Mouse (Mus musculus): ENCODE measurements around the gene Cilp2. TPM values are rescaled to one million over a fixed set of nuclear protein-coding genes. Genes with fewer than 3 reads are reported as not detected.

The Cilp2 gene
- polyA plus RNA-seq, 1 experiment from 2014 or later = 3.5 TPM

Other genes with a start within 250 kb of the Cilp2 start
- gene Zfp964, start 233.2 kb downstream of the Cilp2 start, polyA plus RNA-seq (2015; fragmentation: Nextera tagmentation; extraction: Ambion mirVana) = 2.4 and 3.0 TPM in 2 replicates
- 26.1 and 27.0 TPM in 2 replicates for gene Zfp869, start 177.0 kb downstream of the Cilp2 start, polyA plus RNA-seq (2015; fragmentation: Nextera tagmentation; extraction: Ambion mirVana)
- 7.8 and 8.6 TPM in 2 replicates for gene Zfp963, start 137.7 kb downstream of the Cilp2 start, polyA plus RNA-seq (2015; fragmentation: Nextera tagmentation; extraction: Ambion mirVana)
- 0.34 TPM in 1 of 2 replicates, not detected in the other for gene Gm20422, start 112.8 kb downstream of the Cilp2 start, polyA plus RNA-seq (2015; fragmentation: Nextera tagmentation; extraction: Ambion mirVana)
- gene Atp13a1, start 96.5 kb downstream of the Cilp2 start, polyA plus RNA-seq (2015; fragmentation: Nextera tagmentation; extraction: Ambion mirVana) = 47.8 and 47.9 TPM in 2 replicates
- 42.9 and 44.0 TPM in 2 replicates for gene Zfp866, start 96.5 kb downstream of the Cilp2 start, polyA plus RNA-seq (2015; fragmentation: Nextera tagmentation; extraction: Ambion mirVana)
- 31.5 and 34.1 TPM in 2 replicates for gene Gmip, start 79.0 kb downstream of the Cilp2 start, polyA plus RNA-seq (2015; fragmentation: Nextera tagmentation; extraction: Ambion mirVana)
- gene Lpar2, start 65.3 kb downstream of the Cilp2 start, polyA plus RNA-seq (2015; fragmentation: Nextera tagmentation; extraction: Ambion mirVana) = 0.78 and 0.83 TPM in 2 replicates
- 62.9 and 69.2 TPM in 2 replicates for gene Pbx4, start 55.2 kb downstream of the Cilp2 start, polyA plus RNA-seq (2015; fragmentation: Nextera tagmentation; extraction: Ambion mirVana)
- 3.4 and 4.5 TPM in 2 replicates for gene Tssk6, start 14.5 kb upstream of the Cilp2 start, polyA plus RNA-seq (2015; fragmentation: Nextera tagmentation; extraction: Ambion mirVana)
- gene Ndufa13, start 14.9 kb upstream of the Cilp2 start, polyA plus RNA-seq (2015; fragmentation: Nextera tagmentation; extraction: Ambion mirVana) = 187 and 198 TPM in 2 replicates
- gene Yjefn3, start 15.0 kb upstream of the Cilp2 start, polyA plus RNA-seq (2015; fragmentation: Nextera tagmentation; extraction: Ambion mirVana) = 12.3 and 12.8 TPM in 2 replicates
- 25.0 and 26.6 TPM in 2 replicates for gene Gatad2a, start 108.7 kb upstream of the Cilp2 start, polyA plus RNA-seq (2015; fragmentation: Nextera tagmentation; extraction: Ambion mirVana)
- 72.0 and 80.7 TPM in 2 replicates for gene Mau2, start 155.0 kb upstream of the Cilp2 start, polyA plus RNA-seq (2015; fragmentation: Nextera tagmentation; extraction: Ambion mirVana)
- gene Sugp1, start 155.1 kb upstream of the Cilp2 start, polyA plus RNA-seq (2015; fragmentation: Nextera tagmentation; extraction: Ambion mirVana) = 61.0 and 68.6 TPM in 2 replicates
- gene Tm6sf2, start 185.2 kb upstream of the Cilp2 start, polyA plus RNA-seq (2015; fragmentation: Nextera tagmentation; extraction: Ambion mirVana) = 1.9 TPM in 2 replicates
- gene Hapln4, start 195.8 kb upstream of the Cilp2 start, polyA plus RNA-seq (2015; fragmentation: Nextera tagmentation; extraction: Ambion mirVana) = 0.39 and 0.75 TPM in 2 replicates
- gene Ncan, start 233.2 kb upstream of the Cilp2 start, polyA plus RNA-seq (2015; fragmentation: Nextera tagmentation; extraction: Ambion mirVana) = 128 and 135 TPM in 2 replicates
- 32.6 and 36.4 TPM in 2 replicates for gene Nr2c2ap, start 243.6 kb upstream of the Cilp2 start, polyA plus RNA-seq (2015; fragmentation: Nextera tagmentation; extraction: Ambion mirVana)

Measured in hindbrain, embryonic 13.5 days (tissue).